Mouse (Mus musculus) C3H10T1/2 (cell line): ENCODE measurements around the gene H2afb1. TPM values are rescaled to one million over a fixed set of nuclear protein-coding genes. Genes with fewer than 3 reads are reported as not detected.

Source experiments
- polyA plus RNA-seq, 2 experiments: library from polyadenylated mRNA; unstranded; fragments of >200 nt; fragmentation: generic; extraction: Trizol; gene quantifications; one replicate each; pipeline ENCODE4 v1.2.1; 2012; ENCODE audit warnings: missing spikeins in 2 of 2

Gene H2afb1
- not detected for polyA plus RNA-seq

DNA sequence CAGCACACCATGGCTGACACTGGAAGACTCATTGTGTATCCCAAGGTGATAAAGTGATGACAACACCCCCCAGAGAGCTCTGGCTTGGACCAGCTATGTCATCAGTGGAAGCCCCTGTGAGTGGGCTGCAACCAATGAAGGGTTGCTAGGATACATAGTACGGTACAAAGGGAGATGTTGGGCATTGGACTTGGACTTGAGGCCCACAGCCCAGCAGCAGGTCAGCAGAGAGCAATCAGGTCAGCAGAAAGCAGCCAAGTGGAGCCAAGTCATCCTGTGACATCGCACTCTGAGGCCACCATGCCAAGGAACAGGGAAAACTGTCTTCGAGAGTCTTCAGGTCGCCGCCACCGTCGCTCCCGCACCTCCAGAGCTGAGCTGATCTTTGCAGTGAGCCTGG is at the start of gene H2afb1:
H2afb1 (plus strand) TSS at position 301 of the 400 bp plus-strand sequence.

